Mouse (Mus musculus) lung, adult 2 months (tissue): ENCODE data around the gene Kif22.
A peak's percentile ranks its signal among the peaks of the same experiment; 100 is the strongest.

Source experiments
- CTCF ChIP-seq: fragments of 200-500 bp; IDR thresholded peaks from 2 replicates; pipeline ENCODE4 v1.5.1; 2011; ENCODE audit warnings: mild to moderate bottlenecking, low read length, control low read depth; ENCODE audit not compliant: insufficient read depth
- POLR2A ChIP-seq: fragments of 200-500 bp; IDR thresholded peaks from 2 replicates; pipeline ENCODE4 v1.6.1; 2011; ENCODE audit warnings: low read depth, mild to moderate bottlenecking, control low read depth, low read length, borderline replicate concordance; ENCODE audit errors: extremely low read depth

DNA sequence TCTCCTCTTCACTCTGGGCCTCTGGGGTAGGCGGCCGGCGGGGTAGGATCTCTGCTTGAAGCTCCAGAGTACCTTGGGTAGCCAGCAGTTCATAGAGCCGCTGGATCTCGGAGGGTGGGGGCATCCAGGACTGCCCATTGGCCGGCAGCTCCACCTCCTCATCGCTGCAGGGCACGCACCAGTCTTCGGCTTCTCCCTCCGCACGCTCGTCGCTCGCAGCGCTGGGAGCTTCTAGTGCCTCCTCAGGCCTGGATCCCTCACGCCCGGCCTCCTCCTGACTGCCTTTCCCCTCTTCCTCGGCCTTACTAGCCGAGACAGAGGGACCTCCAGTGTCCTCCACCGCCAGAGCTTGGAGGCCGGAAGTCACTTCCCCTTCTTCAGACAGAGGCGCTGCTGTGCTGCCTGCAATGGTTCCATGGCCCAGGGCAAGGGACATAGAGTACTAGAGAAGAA is 25.8 kb downstream of the Kif22 start:
- TF ChIP-seq POLR2A (peak; percentile 81; the same call in 1 of the 2 replicates), CTCF (no peak)
